Mouse (Mus musculus) liver, embryonic 15.5 days (tissue): ENCODE measurements around the gene Nr1i3. TPM values are rescaled to one million over a fixed set of nuclear protein-coding genes. Genes with fewer than 3 reads are reported as not detected.
A peak's percentile ranks its signal among the peaks of the same experiment; 100 is the strongest.

Experiments
- ATAC-seq: fragments of 200-750 bp; cut with Nextera tagmentation; 2 replicates; pipeline ENCODE4 v1.8.0; 2017; ENCODE audit warnings: moderate number of reproducible peaks, mild to moderate bottlenecking, moderate library complexity; ENCODE audit not compliant: insufficient read depth
- H3K27ac ChIP-seq: fragments of 300-500 bp; sonication (generic); replicated peaks from 2 replicates; pipeline ENCODE4 v1.5.1; 2015; ENCODE audit warnings: mild to moderate bottlenecking, inconsistent platforms
- H3K27me3 ChIP-seq: fragments of 300-500 bp; sonication (generic); 2 replicates; pipeline ENCODE4 v1.6.1; 2015; ENCODE audit warnings: mild to moderate bottlenecking, inconsistent platforms
- H3K36me3 ChIP-seq: fragments of 300-500 bp; sonication (generic); replicated peaks from 2 replicates; pipeline ENCODE4 v1.6.1; 2015; ENCODE audit warnings: moderate library complexity, mild to moderate bottlenecking, inconsistent platforms
- H3K4me1 ChIP-seq: fragments of 300-500 bp; sonication (generic); replicated peaks from 2 replicates; pipeline ENCODE4 v1.6.1; 2015; ENCODE audit warnings: inconsistent platforms
- H3K4me2 ChIP-seq: fragments of 300-500 bp; sonication (generic); 2 replicates; pipeline ENCODE4 v1.6.1; 2015; ENCODE audit warnings: moderate library complexity, mild to moderate bottlenecking, inconsistent platforms
- H3K4me3 ChIP-seq: fragments of 300-500 bp; sonication (generic); replicated peaks from 2 replicates; pipeline ENCODE4 v1.5.1; 2015; ENCODE audit warnings: mild to moderate bottlenecking, inconsistent platforms
- H3K9ac ChIP-seq: fragments of 300-500 bp; sonication (generic); 2 replicates; pipeline ENCODE4 v1.6.1; 2015; ENCODE audit warnings: moderate library complexity, mild to moderate bottlenecking, inconsistent platforms
- H3K9me3 ChIP-seq: fragments of 300-500 bp; sonication (generic); replicated peaks from 2 replicates; pipeline ENCODE4 v1.6.1; 2016; ENCODE audit warnings: inconsistent platforms
- WGBS: fragments of 180-500 bp; shearing (Covaris S2); methylation state at CpG from one replicate; pipeline ENCODE4 v1.1.7; 2015; ENCODE audit warnings: mixed read lengths; ENCODE audit not compliant: insufficient replicate concordance; 5-methylcytosine and 5-hydroxymethylcytosine counted together
- polyA plus RNA-seq: library from polyadenylated mRNA; unstranded; fragments of >200 nt; fragmentation: Nextera tagmentation; extraction: Ambion mirVana; gene quantifications from 2 replicates; pipeline ENCODE4 v1.2.1, GENCODE M21; 2015

The Nr1i3 gene
- 1.1 and 1.5 TPM in 2 replicates for polyA plus RNA-seq

- H3K9me3 ChIP-seq: no peaks in the 10 kb centered on the region
- H3K4me3 ChIP-seq: no peak within 1 kb of the TSS
- no peak within 1 kb of the TSS; the same call in 1 of the 2 replicates for H3K27ac ChIP-seq
- no peak for ATAC-seq
- peaks cover 23% of the 10 kb centered on the region for H3K27me3 ChIP-seq
- no peak within 1 kb of the TSS for H3K9ac ChIP-seq
- peaks cover 10% of the 10 kb centered on the region for H3K36me3 ChIP-seq
- 65% methylated on average over 10 of the region's 10 CpGs for WGBS
- no peak within 1 kb of the TSS for H3K4me2 ChIP-seq
- peaks cover 16% of the 10 kb centered on the region; the same call in 1 of the 2 replicates for H3K4me1 ChIP-seq
Measured at GRCm38 (mm10) chr1:171213801-171214496, at the start of gene Nr1i3. TSS of gene Nr1i3 (plus strand) at chr1:171213970.

- Histone ChIP-seq H3K4me2 (no peak overlapping the region), H3K4me3 (no peak overlapping the region), H3K27ac (no peak overlapping the region), H3K27me3 (peaks cover 45% of the 10 kb centered on the region), H3K36me3 (no peaks in the 10 kb centered on the region), H3K4me1 (peaks cover 17% of the 10 kb centered on the region), H3K9ac (no peak overlapping the region), H3K9me3 (no peaks in the 10 kb centered on the region)
- 29% methylated on average over 3 of the region's 3 CpGs for WGBS
- ATAC-seq: no peak
Measured at GRCm38 (mm10) chr1:171164258-171164657, 49.5 kb upstream of the Nr1i3 start.

- Histone ChIP-seq H3K27ac (no peak overlapping the region), H3K4me1 (peaks cover 2% of the 10 kb centered on the region; the same call in 1 of the 2 replicates), H3K36me3 (no peaks in the 10 kb centered on the region), H3K9ac (no peak overlapping the region), H3K27me3 (peaks cover 30% of the 10 kb centered on the region), H3K9me3 (no peaks in the 10 kb centered on the region), H3K4me3 (no peak overlapping the region), H3K4me2 (no peak overlapping the region)
- ATAC-seq: no peak
- WGBS: 32% methylated on average over 5 of the region's 5 CpGs
Measured at GRCm38 (mm10) chr1:171165629-171166345, 48.0 kb upstream of the Nr1i3 start.

GRCm38 (mm10) chr1:171168906-171169305, 44.9 kb upstream of the Nr1i3 start:
- ATAC-seq: no peak
- Histone ChIP-seq H3K9ac (no peak overlapping the region), H3K4me2 (no peak overlapping the region), H3K4me1 (no peaks in the 10 kb centered on the region), H3K27ac (no peak overlapping the region), H3K9me3 (no peaks in the 10 kb centered on the region), H3K4me3 (no peak overlapping the region), H3K27me3 (peaks cover 18% of the 10 kb centered on the region), H3K36me3 (no peaks in the 10 kb centered on the region)
- 63% methylated on average over 12 of the region's 12 CpGs for WGBS

GRCm38 (mm10) chr1:171169913-171170312, 43.9 kb upstream of the Nr1i3 start:
- H3K9me3 ChIP-seq: no peaks in the 10 kb centered on the region
- no peak overlapping the region for H3K9ac ChIP-seq
- H3K4me2 ChIP-seq: no peak overlapping the region
- no peak overlapping the region for H3K27ac ChIP-seq
- 34% methylated on average over 3 of the region's 3 CpGs for WGBS
- H3K36me3 ChIP-seq: no peaks in the 10 kb centered on the region
- H3K4me1 ChIP-seq: no peaks in the 10 kb centered on the region
- no peak overlapping the region for H3K4me3 ChIP-seq
- peaks cover 16% of the 10 kb centered on the region for H3K27me3 ChIP-seq
- no peak for ATAC-seq

GRCm38 (mm10) chr1:171171138-171171537, 42.6 kb upstream of the Nr1i3 start:
- H3K27ac ChIP-seq: no peak overlapping the region
- no peak overlapping the region for H3K9ac ChIP-seq
- no peaks in the 10 kb centered on the region for H3K4me1 ChIP-seq
- peak; percentile 42; the same call in 1 of the 2 replicates for ATAC-seq
- no peak overlapping the region for H3K4me2 ChIP-seq
- H3K27me3 ChIP-seq: 0 out of 2 replicates have a peak, but pooled peaks cover 4% of the 10 kb centered on the region
- H3K4me3 ChIP-seq: no peak overlapping the region
- H3K36me3 ChIP-seq: no peaks in the 10 kb centered on the region
- H3K9me3 ChIP-seq: no peaks in the 10 kb centered on the region
- 10% methylated on average over 3 of the region's 3 CpGs for WGBS

- H3K9me3 ChIP-seq: no peaks in the 10 kb centered on the region
- WGBS: 84% methylated on average over 8 of the region's 8 CpGs
- H3K4me3 ChIP-seq: no peak overlapping the region
- ATAC-seq: no peak
- no peak overlapping the region for H3K4me2 ChIP-seq
- no peak overlapping the region for H3K27ac ChIP-seq
- no peaks in the 10 kb centered on the region for H3K4me1 ChIP-seq
- H3K9ac ChIP-seq: no peak overlapping the region
- H3K27me3 ChIP-seq: 0 out of 2 replicates have a peak, but pooled peaks cover 2% of the 10 kb centered on the region
- H3K36me3 ChIP-seq: no peaks in the 10 kb centered on the region
Measured at GRCm38 (mm10) chr1:171172779-171173178, 41.0 kb upstream of the Nr1i3 start.

- Histone ChIP-seq H3K9me3 (no peaks in the 10 kb centered on the region), H3K4me1 (0 out of 2 replicates have a peak, but pooled peaks cover 3% of the 10 kb centered on the region), H3K36me3 (no peaks in the 10 kb centered on the region), H3K27ac (no peak overlapping the region), H3K9ac (no peak overlapping the region), H3K4me2 (no peak overlapping the region), H3K4me3 (no peak overlapping the region), H3K27me3 (no peaks in the 10 kb centered on the region)
- no peak for ATAC-seq
- 64% methylated on average over 5 of the region's 5 CpGs for WGBS
Measured at GRCm38 (mm10) chr1:171179487-171180171, 34.1 kb upstream of the Nr1i3 start.

GRCm38 (mm10) chr1:171183025-171183424, 30.7 kb upstream of the Nr1i3 start:
- Histone ChIP-seq H3K9ac (no peak overlapping the region), H3K27ac (no peak overlapping the region), H3K4me1 (0 out of 2 replicates have a peak, but pooled peaks cover 3% of the 10 kb centered on the region), H3K4me3 (no peak overlapping the region), H3K4me2 (no peak overlapping the region), H3K36me3 (no peaks in the 10 kb centered on the region), H3K27me3 (peaks cover 8% of the 10 kb centered on the region), H3K9me3 (no peaks in the 10 kb centered on the region)
- no peak for ATAC-seq
- WGBS: 74% methylated on average over 3 of the region's 3 CpGs

GRCm38 (mm10) chr1:171183620-171184019, 30.1 kb upstream of the Nr1i3 start:
- ATAC-seq: no peak
- Histone ChIP-seq H3K9me3 (no peaks in the 10 kb centered on the region), H3K4me2 (no peak overlapping the region), H3K27me3 (peaks cover 8% of the 10 kb centered on the region), H3K27ac (no peak overlapping the region), H3K4me1 (0 out of 2 replicates have a peak, but pooled peaks cover 3% of the 10 kb centered on the region), H3K4me3 (no peak overlapping the region), H3K36me3 (no peaks in the 10 kb centered on the region), H3K9ac (no peak overlapping the region)
- WGBS: 21% methylated on average over 3 of the region's 3 CpGs

- ATAC-seq: no peak
- Histone ChIP-seq H3K9me3 (no peaks in the 10 kb centered on the region), H3K36me3 (no peaks in the 10 kb centered on the region), H3K4me2 (no peak overlapping the region), H3K27ac (no peak overlapping the region), H3K9ac (no peak overlapping the region), H3K4me1 (peaks cover 6% of the 10 kb centered on the region), H3K27me3 (peaks cover 8% of the 10 kb centered on the region), H3K4me3 (no peak overlapping the region)
- WGBS: 18% methylated on average over 7 of the region's 7 CpGs
Measured at GRCm38 (mm10) chr1:171184314-171184713, 29.5 kb upstream of the Nr1i3 start.
